8 mouse cellular contexts compared by ENCODE assay signal in genomic region chr9:111289832-111290339, GRCm38 (mm10). TPM values are rescaled to one million over a fixed set of nuclear protein-coding genes. Genes with fewer than 3 reads are reported as not detected.
A peak's percentile ranks its signal among the peaks of the same experiment; 100 is the strongest.
DNase-seq lines count a peak whose midpoint lies in the region; ATAC-seq and TF ChIP-seq lines count a peak whose summit lies in the region.

No protein-coding gene starts in this region.

- peak; percentile 90 for DNase-seq in 416B (ENCODE audit: low read depth)
- peak; percentile 79 to 95 for DNase-seq in adrenal gland, postnatal 4 days (ENCODE audit: low spot score in 2 of 2)
- DNase-seq in embryonic facial prominence, embryonic 14.5 days (ENCODE audit: low spot score) = peak; percentile 82
- DNase-seq in heart, adult 9 months (ENCODE audit: low spot score in 2 of 2) = peak; percentile 78 to 92
- DNase-seq in limb, embryonic 14.5 days (ENCODE audit: low spot score) = peak; percentile 85
- peak; percentile 61 to 77 for DNase-seq in spleen, adult 2 months (ENCODE audit: low read depth in 1 of 2, low spot score in 2 of 2)

- H3K4me2 ChIP-seq in embryonic facial prominence, embryonic 14.5 days (ENCODE audit: low read depth, low read length) = peak overlapping the region; percentile 45
- H3K4me2 ChIP-seq in kidney, embryonic 14.5 days (replicated peaks; ENCODE audit: low read depth, low read length) = peak overlapping the region; percentile 30; the same call in 1 of the 2 replicates
- peak overlapping the region; percentile 40 for H3K4me2 ChIP-seq in limb, embryonic 14.5 days (replicated peaks; ENCODE audit: low read depth, low read length, severe bottlenecking)
- peak overlapping the region; percentile 26; the same call in 1 of the 2 replicates for H3K4me2 ChIP-seq in midbrain, embryonic 16.5 days (ENCODE audit: low read length)

- peak; percentile 68 for ATAC-seq in embryonic facial prominence, embryonic 14.5 days (ENCODE audit: low read depth)
- peak; percentile 88 for ATAC-seq in kidney, embryonic 14.5 days (ENCODE audit: low FRiP score, low TSS enrichment)
- peak; percentile 72 for ATAC-seq in limb, embryonic 14.5 days (ENCODE audit: low FRiP score, low read depth)
- ATAC-seq in midbrain, embryonic 16.5 days = peak; percentile 57; the same call in 1 of the 2 replicates

- 15% methylated on average over 21 of the region's 21 CpGs for WGBS in embryonic facial prominence, embryonic 14.5 days
- 15% methylated on average over 21 of the region's 21 CpGs for WGBS in kidney, embryonic 14.5 days
- WGBS in limb, embryonic 14.5 days = 16% methylated on average over 21 of the region's 21 CpGs
- WGBS in midbrain, embryonic 16.5 days = 15% methylated on average over 21 of the region's 21 CpGs
- WGBS in spleen, adult 2 months = 22% methylated on average over 21 of the region's 21 CpGs

- H3K27ac ChIP-seq in embryonic facial prominence, embryonic 14.5 days (replicated peaks; ENCODE audit: low read depth, low read length) = no peak overlapping the region
- peak overlapping the region; percentile 53; the same call in 1 of the 2 replicates for H3K27ac ChIP-seq in kidney, embryonic 14.5 days (ENCODE audit: low read depth, low read length)
- no peak overlapping the region for H3K27ac ChIP-seq in limb, embryonic 14.5 days (replicated peaks; ENCODE audit: low read depth, low read length)
- H3K27ac ChIP-seq in midbrain, embryonic 16.5 days (ENCODE audit: low read length) = no peak overlapping the region
- no peak overlapping the region for H3K27ac ChIP-seq in spleen, adult 2 months (ENCODE audit: insufficient read depth, low read length)

- H3K4me3 ChIP-seq in embryonic facial prominence, embryonic 14.5 days (ENCODE audit: low read depth, low read length) = no peak overlapping the region
- H3K4me3 ChIP-seq in kidney, embryonic 14.5 days (ENCODE audit: low read length) = no peak overlapping the region; the same call in 1 of the 2 replicates
- peak overlapping the region; percentile 11; the same call in 1 of the 2 replicates for H3K4me3 ChIP-seq in limb, embryonic 14.5 days (replicated peaks; ENCODE audit: low read length)
- no peak overlapping the region for H3K4me3 ChIP-seq in midbrain, embryonic 16.5 days (ENCODE audit: low read depth, low read length)
- H3K4me3 ChIP-seq in spleen, adult 2 months (ENCODE audit: extremely low read depth, insufficient read depth, insufficient read length) = no peak overlapping the region

- H3K27me3 ChIP-seq in embryonic facial prominence, embryonic 14.5 days (replicated peaks; ENCODE audit: control insufficient read depth, insufficient read depth, low read length) = no peaks in the 10 kb centered on the region
- no peaks in the 10 kb centered on the region for H3K27me3 ChIP-seq in kidney, embryonic 14.5 days (ENCODE audit: control insufficient read depth, insufficient read depth, low read length)
- no peaks in the 10 kb centered on the region for H3K27me3 ChIP-seq in limb, embryonic 14.5 days (ENCODE audit: control insufficient read depth, insufficient read depth, low read length)
- H3K27me3 ChIP-seq in midbrain, embryonic 16.5 days (ENCODE audit: control insufficient read depth, insufficient read depth, low read depth, low read length) = no peaks in the 10 kb centered on the region
- H3K27me3 ChIP-seq in spleen, adult 2 months (ENCODE audit: control insufficient read depth, insufficient read depth, low read length) = no peaks in the 10 kb centered on the region

- 0 out of 2 replicates have a peak overlapping the region, but pooled peaks have one; percentile 5 for H3K9ac ChIP-seq in embryonic facial prominence, embryonic 14.5 days (ENCODE audit: low read depth, low read length)
- no peak overlapping the region for H3K9ac ChIP-seq in kidney, embryonic 14.5 days (ENCODE audit: low read depth, low read length)
- no peak overlapping the region for H3K9ac ChIP-seq in limb, embryonic 14.5 days (ENCODE audit: low read depth, low read length, severe bottlenecking)
- no peak overlapping the region for H3K9ac ChIP-seq in midbrain, embryonic 16.5 days (ENCODE audit: low read depth, low read length)

- H3K4me1 ChIP-seq in embryonic facial prominence, embryonic 14.5 days (ENCODE audit: control insufficient read depth, insufficient read depth, low read length) = no peaks in the 10 kb centered on the region; the same call in 1 of the 2 replicates
- H3K4me1 ChIP-seq in kidney, embryonic 14.5 days (ENCODE audit: control insufficient read depth, insufficient read depth, low read length) = no peaks in the 10 kb centered on the region
- 0 out of 2 replicates have a peak, but pooled peaks cover 6% of the 10 kb centered on the region for H3K4me1 ChIP-seq in limb, embryonic 14.5 days (ENCODE audit: control insufficient read depth, insufficient read depth, low read length)
- H3K4me1 ChIP-seq in midbrain, embryonic 16.5 days (ENCODE audit: control insufficient read depth, insufficient read depth, low read length) = peaks cover 20% of the 10 kb centered on the region
- no peaks in the 10 kb centered on the region for H3K4me1 ChIP-seq in spleen, adult 2 months (ENCODE audit: control insufficient read depth, insufficient read depth, insufficient read length)

- TF ChIP-seq CTCF in spleen, adult 2 months (IDR thresholded peaks at IDR 0.05; ENCODE audit: extremely low read depth, insufficient read depth, insufficient read length, insufficient replicate concordance) = peak; percentile 100

- no peak for TF ChIP-seq POLR2A in limb, embryonic 14.5 days (IDR thresholded peaks at IDR 0.05; ENCODE audit: borderline replicate concordance, extremely low read depth, insufficient read depth, insufficient read length)
- no peak for TF ChIP-seq POLR2A in spleen, adult 2 months (IDR thresholded peaks at IDR 0.05; ENCODE audit: low read depth, low read length)

- H3K36me3 ChIP-seq in embryonic facial prominence, embryonic 14.5 days (ENCODE audit: control insufficient read depth, insufficient read depth, low read length) = no peaks in the 10 kb centered on the region
- H3K36me3 ChIP-seq in kidney, embryonic 14.5 days (ENCODE audit: control insufficient read depth, insufficient read depth, low read length) = no peaks in the 10 kb centered on the region
- no peaks in the 10 kb centered on the region for H3K36me3 ChIP-seq in limb, embryonic 14.5 days (ENCODE audit: control insufficient read depth, insufficient read depth, low read length)
- no peaks in the 10 kb centered on the region for H3K36me3 ChIP-seq in midbrain, embryonic 16.5 days (ENCODE audit: control insufficient read depth, insufficient read depth, low read length)
- no peaks in the 10 kb centered on the region for H3K36me3 ChIP-seq in spleen, adult 2 months (ENCODE audit: control insufficient read depth, insufficient read depth, low read length)

- H3K9me3 ChIP-seq in embryonic facial prominence, embryonic 14.5 days (ENCODE audit: control insufficient read depth, low read length) = no peaks in the 10 kb centered on the region
- H3K9me3 ChIP-seq in kidney, embryonic 14.5 days (ENCODE audit: control insufficient read depth, low read length) = no peaks in the 10 kb centered on the region
- no peaks in the 10 kb centered on the region for H3K9me3 ChIP-seq in limb, embryonic 14.5 days (ENCODE audit: control insufficient read depth, low read length)
- no peaks in the 10 kb centered on the region for H3K9me3 ChIP-seq in midbrain, embryonic 16.5 days (replicated peaks; ENCODE audit: control insufficient read depth, low read length, poor library complexity, severe bottlenecking)

RNA-seq across cellular contexts. Expression of gene Epm2aip1, which starts 18.2 kb away (rescaled TPM):
- 10 to 100 TPM; 52.5 to 53.2 TPM for total RNA-seq in adrenal gland, postnatal 4 days (2021)
- polyA plus RNA-seq in embryonic facial prominence, embryonic 14.5 days (2014; fragmentation: Nextera tagmentation; extraction: Ambion mirVana) = 47.0 and 48.2 TPM in 2 replicates
- 21.6 and 36.5 TPM in 2 replicates for polyA plus RNA-seq in kidney, embryonic 14.5 days (2014; fragmentation: Nextera tagmentation; extraction: Ambion mirVana)
- 45.2 and 47.8 TPM in 2 replicates for polyA plus RNA-seq in limb, embryonic 14.5 days (2012; rRNA removed)
- polyA plus RNA-seq in limb, embryonic 14.5 days (2014; fragmentation: Nextera tagmentation; extraction: Ambion mirVana) = 45.4 and 47.3 TPM in 2 replicates
- polyA plus RNA-seq in midbrain, embryonic 16.5 days (2015; fragmentation: Nextera tagmentation; extraction: Ambion mirVana) = 71.7 and 74.6 TPM in 2 replicates
- polyA plus RNA-seq in spleen, adult 2 months (2012; rRNA removed) = 5.0 and 5.2 TPM in 2 replicates

RNA-seq across cellular contexts. Expression of gene Mlh1, which starts 18.3 kb away (rescaled TPM):
- 10 to 100 TPM; 49.0 to 49.7 TPM for total RNA-seq in adrenal gland, postnatal 4 days (2021)
- polyA plus RNA-seq in embryonic facial prominence, embryonic 14.5 days (2014; fragmentation: Nextera tagmentation; extraction: Ambion mirVana) = 33.6 and 34.2 TPM in 2 replicates
- polyA plus RNA-seq in kidney, embryonic 14.5 days (2014; fragmentation: Nextera tagmentation; extraction: Ambion mirVana) = 27.2 and 40.1 TPM in 2 replicates
- polyA plus RNA-seq in limb, embryonic 14.5 days (2012; rRNA removed) = 46.5 and 52.2 TPM in 2 replicates
- polyA plus RNA-seq in limb, embryonic 14.5 days (2014; fragmentation: Nextera tagmentation; extraction: Ambion mirVana) = 33.5 and 35.4 TPM in 2 replicates
- 27.3 and 31.0 TPM in 2 replicates for polyA plus RNA-seq in midbrain, embryonic 16.5 days (2015; fragmentation: Nextera tagmentation; extraction: Ambion mirVana)
- 11.7 and 14.0 TPM in 2 replicates for polyA plus RNA-seq in spleen, adult 2 months (2012; rRNA removed)

RNA-seq across cellular contexts. Expression of gene Trank1, which starts 21.7 kb away (rescaled TPM):
- total RNA-seq in adrenal gland, postnatal 4 days (2021) = 10 to 100 TPM; 68.3 to 68.7 TPM
- polyA plus RNA-seq in embryonic facial prominence, embryonic 14.5 days (2014; fragmentation: Nextera tagmentation; extraction: Ambion mirVana) = 0.79 and 0.92 TPM in 2 replicates
- 0.24 and 0.31 TPM in 2 replicates for polyA plus RNA-seq in kidney, embryonic 14.5 days (2014; fragmentation: Nextera tagmentation; extraction: Ambion mirVana)
- 1.2 and 1.4 TPM in 2 replicates for polyA plus RNA-seq in limb, embryonic 14.5 days (2012; rRNA removed)
- polyA plus RNA-seq in limb, embryonic 14.5 days (2014; fragmentation: Nextera tagmentation; extraction: Ambion mirVana) = 0.35 and 0.83 TPM in 2 replicates
- polyA plus RNA-seq in midbrain, embryonic 16.5 days (2015; fragmentation: Nextera tagmentation; extraction: Ambion mirVana) = 17.7 and 20.7 TPM in 2 replicates
- not detected in 2 replicates for polyA plus RNA-seq in spleen, adult 2 months (2012; rRNA removed)
